Mouse (Mus musculus) MEL (cell line): ENCODE results near the gene Ldhb. TPM values are rescaled to one million over a fixed set of nuclear protein-coding genes. Genes with fewer than 3 reads are reported as not detected.

Experiments
- DNase-seq: peaks from one replicate; pipeline ENCODE4 v3.0.0; 2011; ENCODE audit warnings: low read depth, low spot score
- H3K27ac ChIP-seq: 2 replicates; pipeline ENCODE4 v1.5.1; 2012; ENCODE audit warnings: low read depth, mild to moderate bottlenecking, control low read depth, low read length, moderate library complexity; ENCODE audit not compliant: control insufficient read depth
- H3K27me3 ChIP-seq, 2 experiments: fragments of 150-350 bp in 1 of 2; sonication (generic) in 1 of 2; 2 replicates each; pipeline ENCODE4 v1.6.1; 2012; ENCODE audit warnings: low read length in 2 of 2, mild to moderate bottlenecking in 2 of 2, improper control_type of control experiment in 1 of 2, moderate library complexity in 1 of 2; ENCODE audit not compliant: insufficient read depth in 2 of 2, control insufficient read depth in 1 of 2
- H3K36me3 ChIP-seq, 2 experiments: 2 replicates each; pipeline ENCODE4 v1.6.1; 2012 to 2014; ENCODE audit warnings: low read length in 2 of 2, improper control_type of control experiment in 1 of 2, inconsistent platforms in 1 of 2, mild to moderate bottlenecking in 1 of 2; ENCODE audit not compliant: insufficient read depth in 2 of 2, control insufficient read depth in 1 of 2
- H3K4me1 ChIP-seq, 2 experiments: fragments of 150-350 bp in 1 of 2; sonication (generic) in 1 of 2; 2 replicates each; pipeline ENCODE4 v1.6.1; 2012; ENCODE audit warnings: low read length in 2 of 2, improper control_type of control experiment in 1 of 2, mild to moderate bottlenecking in 1 of 2; ENCODE audit not compliant: insufficient read depth in 2 of 2, control insufficient read depth in 1 of 2
- H3K4me3 ChIP-seq, 2 experiments: fragments of 150-350 bp in 1 of 2; sonication (generic) in 1 of 2; 2 replicates each; pipeline ENCODE4 v1.5.1; 2012; ENCODE audit warnings: low read depth in 2 of 2, low read length in 2 of 2, mild to moderate bottlenecking in 2 of 2, moderate library complexity in 2 of 2, control low read depth in 1 of 2, improper control_type of control experiment in 1 of 2; ENCODE audit not compliant: control insufficient read depth in 1 of 2, insufficient read depth in 1 of 2
- H3K79me2 ChIP-seq: 2 replicates; pipeline ENCODE4 v1.6.1; 2012; ENCODE audit warnings: mild to moderate bottlenecking, low read length, moderate library complexity; ENCODE audit not compliant: control insufficient read depth, poor library complexity, insufficient read depth
- H3K9ac ChIP-seq: 2 replicates; pipeline ENCODE4 v1.6.1; 2012; ENCODE audit warnings: low read depth, mild to moderate bottlenecking, control low read depth, low read length, moderate library complexity; ENCODE audit not compliant: control insufficient read depth, poor library complexity, severe bottlenecking
- H3K9me3 ChIP-seq: fragments of 150-350 bp; sonication (generic); replicated peaks from 2 replicates; pipeline ENCODE4 v1.6.1; 2012; ENCODE audit warnings: mild to moderate bottlenecking, low read length, improper control_type of control experiment, moderate library complexity; ENCODE audit not compliant: insufficient read depth
- BHLHE40 ChIP-seq: IDR thresholded peaks from 2 replicates; pipeline ENCODE4 v1.6.1; 2012; ENCODE audit warnings: low read depth, mild to moderate bottlenecking, inconsistent platforms, low read length, improper control_type of control experiment, borderline replicate concordance
- CHD2 ChIP-seq: IDR thresholded peaks from 2 replicates; pipeline ENCODE4 v1.6.1; 2011; ENCODE audit warnings: low read length, improper control_type of control experiment
- ETS1 ChIP-seq: IDR thresholded peaks from 2 replicates; pipeline ENCODE4 v1.6.1; 2012; ENCODE audit warnings: low read depth, mild to moderate bottlenecking, inconsistent platforms, low read length, improper control_type of control experiment, moderate library complexity
- HCFC1 ChIP-seq: IDR thresholded peaks from 2 replicates; pipeline ENCODE4 v1.6.1; 2012; ENCODE audit warnings: low read depth, mild to moderate bottlenecking, inconsistent platforms, low read length, improper control_type of control experiment, moderate library complexity
- MAX ChIP-seq: IDR thresholded peaks from 2 replicates; pipeline ENCODE4 v1.6.1; 2011; ENCODE audit warnings: low read length, improper control_type of control experiment
- MEF2A ChIP-seq: IDR thresholded peaks from 2 replicates; pipeline ENCODE4 v1.6.1; 2014; ENCODE audit warnings: low read depth, mild to moderate bottlenecking, inconsistent platforms, low read length, improper control_type of control experiment; ENCODE audit not compliant: poor library complexity, insufficient replicate concordance, severe bottlenecking; ENCODE audit errors: extremely low read depth
- MXI1 ChIP-seq: IDR thresholded peaks from 2 replicates; pipeline ENCODE4 v1.6.1; 2011; ENCODE audit warnings: mild to moderate bottlenecking, low read depth, low read length, improper control_type of control experiment
- MYC ChIP-seq: IDR thresholded peaks from 2 replicates; pipeline ENCODE4 v1.6.1; 2011; ENCODE audit warnings: low read depth, mild to moderate bottlenecking, low read length, improper control_type of control experiment, moderate library complexity
- RAD21 ChIP-seq: IDR thresholded peaks from 2 replicates; pipeline ENCODE4 v1.6.1; 2011; ENCODE audit warnings: mild to moderate bottlenecking, low read depth, low read length, improper control_type of control experiment
- SIN3A ChIP-seq: IDR thresholded peaks from 2 replicates; pipeline ENCODE4 v1.6.1; 2012; ENCODE audit warnings: low read length, improper control_type of control experiment, inconsistent platforms
- TCF12 ChIP-seq: IDR thresholded peaks from 2 replicates; pipeline ENCODE4 v1.6.1; 2014; ENCODE audit warnings: low read depth, mild to moderate bottlenecking, inconsistent platforms, low read length, improper control_type of control experiment, moderate library complexity
- USF2 ChIP-seq, 2 experiments: IDR thresholded peaks; 2 replicates each; pipeline ENCODE4 v1.6.1; 2011 to 2012; ENCODE audit warnings: improper control_type of control experiment in 2 of 2, low read length in 2 of 2, borderline replicate concordance in 1 of 2, inconsistent platforms in 1 of 2, low read depth in 1 of 2, mild to moderate bottlenecking in 1 of 2; ENCODE audit not compliant: insufficient read depth in 1 of 2
- ZNF384 ChIP-seq: IDR thresholded peaks from 2 replicates; pipeline ENCODE4 v1.6.1; 2012; ENCODE audit warnings: low read depth, mild to moderate bottlenecking, inconsistent platforms, low read length, improper control_type of control experiment
- polyA plus RNA-seq, 2 experiments: library from polyadenylated mRNA; stranded (reverse) in 1 of 2; unstranded in 1 of 2; fragments of >175 nt in 1 of 2; fragments of >200 nt in 1 of 2; gene quantifications; 2 replicates each; pipeline versions ENCODE4 v1.2.1 to v1.2.4; 2012; ENCODE audit warnings: low replicate concordance in 2 of 2, low read depth in 1 of 2; ENCODE audit not compliant: insufficient read length in 2 of 2, insufficient read depth in 1 of 2, missing spikeins in 1 of 2
- total RNA-seq: library from RNA; depleted of rRNA; stranded (reverse); fragments of 300-350 nt; gene quantifications from 2 replicates; pipeline ENCODE4 v1.2.3, GENCODE M21; 2012

The Ldhb gene
- total and polyA plus RNA-seq, 3 experiments = not detected

DNA sequence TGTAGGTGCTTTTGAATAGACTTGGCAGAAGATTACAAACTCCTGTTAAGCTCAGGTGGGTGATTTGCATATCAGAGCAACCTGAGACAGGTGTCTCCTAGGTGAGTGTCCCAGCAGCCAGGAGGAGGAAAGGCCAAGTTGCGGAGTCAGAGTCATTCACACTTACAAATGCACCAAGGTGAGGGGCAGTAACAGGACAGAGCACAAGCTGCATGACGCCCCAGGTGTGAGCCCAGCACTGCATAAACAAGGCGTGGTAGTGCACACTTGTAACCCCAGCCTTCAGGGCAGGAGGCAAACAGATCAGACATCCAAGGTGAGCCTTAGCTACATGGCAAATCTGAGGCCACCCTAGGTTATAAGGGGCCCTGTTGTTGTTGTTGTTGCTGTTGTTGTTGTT, 5.1 kb upstream of the Ldhb start:
- no peaks in the 10 kb centered on the region for H3K9me3 ChIP-seq
- H3K4me1 ChIP-seq = no peaks in the 10 kb centered on the region
- H3K27me3 ChIP-seq = no peaks in the 10 kb centered on the region
- H3K79me2 ChIP-seq = no peaks in the 10 kb centered on the region
- no peak overlapping the region for H3K27ac ChIP-seq
- no peak overlapping the region for H3K4me3 ChIP-seq
- DNase-seq = no peak
- no peak overlapping the region for H3K9ac ChIP-seq
- no peaks in the 10 kb centered on the region for H3K36me3 ChIP-seq
- TF ChIP-seq USF2 (IDR thresholded peaks at IDR 0.05; ENCODE audit: borderline replicate concordance in 1 of 2, insufficient read depth in 1 of 2, low read depth in 1 of 2, low read length in 2 of 2) (no peak), TCF12 (no peak), HCFC1 (no peak), ETS1 (no peak), ZNF384 (no peak), MAX (no peak), RAD21 (no peak)

DNA sequence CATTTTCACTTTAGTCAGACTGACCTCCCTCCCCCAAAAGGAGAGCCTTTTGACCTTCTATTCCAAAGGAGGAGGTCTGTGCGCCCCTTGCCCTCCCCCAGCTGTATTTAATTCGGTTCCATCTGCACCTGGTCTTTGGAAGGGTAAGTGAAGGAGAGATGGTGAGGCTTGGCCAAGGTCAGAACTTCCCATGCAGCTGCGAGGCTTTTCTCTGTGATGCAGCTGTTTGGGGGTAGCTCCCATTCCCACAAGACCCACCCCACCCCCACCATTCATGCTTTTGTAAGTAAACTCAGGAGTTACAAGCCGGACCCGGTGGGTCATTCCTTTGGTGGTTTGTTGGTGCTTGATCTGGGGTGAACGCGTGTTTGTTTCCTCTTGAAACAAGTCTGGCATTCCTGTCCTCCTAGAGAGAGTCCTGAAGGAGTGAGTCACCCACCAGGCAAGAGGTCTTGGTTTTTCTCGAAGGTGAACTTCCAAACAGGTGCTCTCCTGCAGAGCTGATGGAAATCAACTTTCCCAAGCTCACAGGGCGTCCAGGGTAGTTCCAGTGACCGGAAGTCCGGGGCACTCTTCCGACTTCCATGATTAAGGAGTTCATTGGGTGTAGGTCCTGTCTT, 3.9 kb upstream of the Ldhb start:
- no peaks in the 10 kb centered on the region for H3K36me3 ChIP-seq
- H3K27me3 ChIP-seq = no peaks in the 10 kb centered on the region
- H3K79me2 ChIP-seq = no peaks in the 10 kb centered on the region
- no peak for TF ChIP-seq BHLHE40
- no peak overlapping the region for H3K27ac ChIP-seq
- no peak overlapping the region for H3K9ac ChIP-seq
- H3K4me3 ChIP-seq = no peak overlapping the region
- H3K4me1 ChIP-seq = no peaks in the 10 kb centered on the region
- no peaks in the 10 kb centered on the region for H3K9me3 ChIP-seq
- no peak for DNase-seq

DNA sequence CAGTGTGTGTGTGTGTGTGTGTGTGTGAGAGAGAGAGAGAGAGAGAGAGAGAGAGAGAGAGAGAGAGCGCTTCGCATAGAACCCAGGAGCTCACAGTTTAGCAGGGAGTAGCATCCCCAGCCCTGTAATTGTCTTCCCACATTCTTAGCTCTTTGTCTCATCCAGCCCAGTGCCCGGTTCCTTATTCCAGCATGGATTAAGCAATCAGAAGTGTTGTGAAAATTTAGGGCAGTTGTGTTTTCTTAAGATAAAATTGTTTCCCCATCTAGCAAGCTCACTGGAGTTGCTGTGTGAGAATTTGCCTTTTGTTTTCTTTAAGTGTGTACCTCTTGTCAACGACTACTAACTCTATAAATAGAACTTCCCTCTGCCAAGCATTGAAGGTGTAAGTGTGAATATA, 906 bp upstream of the Ldhb start:
- Histone ChIP-seq H3K27me3 (no peaks in the 10 kb centered on the region), H3K4me3 (no peak overlapping the region), H3K4me1 (no peaks in the 10 kb centered on the region), H3K9ac (no peak overlapping the region), H3K9me3 (no peaks in the 10 kb centered on the region), H3K27ac (no peak overlapping the region), H3K36me3 (no peaks in the 10 kb centered on the region)
- TF ChIP-seq MYC (no peak), CHD2 (no peak), SIN3A (no peak), MEF2A (no peak), MXI1 (no peak), HCFC1 (no peak)
- TF ChIP-seq, all 39 proteins: peak for 0
- DNase-seq = no peak
- no peaks in the 10 kb centered on the region for H3K79me2 ChIP-seq
